Mouse (Mus musculus) cerebellum, postnatal 10 days (tissue): ENCODE measurements around the gene Mapkapk5.
"Not testable (repeated sequence)": the region's sequence is repeated elsewhere in the genome, so short reads cannot be mapped to it uniquely, and the experiment has no call there.

Experiments
- DNase-seq, 2 experiments: peaks; one replicate each; pipeline ENCODE4 v3.0.0; 2021; ENCODE audit warnings: mixed read lengths in 2 of 2

Gene Mapkapk5

GRCm38 (mm10) chr5:121562436-121562835 is 16.7 kb upstream of the Mapkapk5 start:
- no peak for DNase-seq

- peak; percentile 28 to 34 for DNase-seq
Observed at GRCm38 (mm10) chr5:121549196-121549595, 3.5 kb upstream of the Mapkapk5 start.

GRCm38 (mm10) chr5:121547084-121547483 is 1.4 kb upstream of the Mapkapk5 start:
- no peak for DNase-seq

- peak; percentile 68 to 70 for DNase-seq
Observed at GRCm38 (mm10) chr5:121546530-121546895, 808 bp upstream of the Mapkapk5 start.

GRCm38 (mm10) chr5:121544910-121545792 is 554 bp downstream of the Mapkapk5 start, which contains the start of the genes Adam1a and Gm42878:
TSS of gene Adam1a (minus strand) at chr5:121545482.
TSS of gene Gm42878 (minus strand) at chr5:121545482.
- DNase-seq: no peak

- no peak for DNase-seq
Observed at GRCm38 (mm10) chr5:121543370-121543769, 2.3 kb downstream of the Mapkapk5 start.

- DNase-seq: no peak
Observed at GRCm38 (mm10) chr5:121541235-121541634, 4.5 kb downstream of the Mapkapk5 start.

- DNase-seq: no peak
Observed at GRCm38 (mm10) chr5:121540066-121540465, 5.6 kb downstream of the Mapkapk5 start.

- no peak for DNase-seq
Observed at GRCm38 (mm10) chr5:121537588-121537987, 8.1 kb downstream of the Mapkapk5 start.

- DNase-seq: no peak
Observed at GRCm38 (mm10) chr5:121536921-121537555, 8.7 kb downstream of the Mapkapk5 start.

GRCm38 (mm10) chr5:121535116-121535515 is 10.6 kb downstream of the Mapkapk5 start:
- DNase-seq: no peak

GRCm38 (mm10) chr5:121534521-121534920 is 11.2 kb downstream of the Mapkapk5 start:
- peak; percentile 35 to 66 for DNase-seq

GRCm38 (mm10) chr5:121526961-121527360 is 18.7 kb downstream of the Mapkapk5 start:
- DNase-seq: no peak

GRCm38 (mm10) chr5:121526526-121526925 is 19.2 kb downstream of the Mapkapk5 start:
- no peak for DNase-seq

GRCm38 (mm10) chr5:121525774-121526450 is 19.8 kb downstream of the Mapkapk5 start:
- DNase-seq: no peak

- not testable (repeated sequence) for DNase-seq
Observed at GRCm38 (mm10) chr5:121519758-121520157, 25.9 kb downstream of the Mapkapk5 start.

GRCm38 (mm10) chr5:121518983-121519382 is 26.7 kb downstream of the Mapkapk5 start:
- DNase-seq: no peak

GRCm38 (mm10) chr5:121510009-121510408 is 35.7 kb downstream of the Mapkapk5 start:
- no peak for DNase-seq

GRCm38 (mm10) chr5:121506846-121507245 is 38.9 kb downstream of the Mapkapk5 start:
- DNase-seq: no peak

- DNase-seq: no peak
Observed at GRCm38 (mm10) chr5:121503231-121503630, 42.5 kb downstream of the Mapkapk5 start, which contains the start of gene Adam1b. TSS of gene Adam1b (minus strand) at chr5:121503435.

GRCm38 (mm10) chr5:121501424-121501996 is 44.2 kb downstream of the Mapkapk5 start:
- not testable (repeated sequence) for DNase-seq

GRCm38 (mm10) chr5:121500719-121501118 is 45.0 kb downstream of the Mapkapk5 start:
- DNase-seq: no peak

GRCm38 (mm10) chr5:121493305-121493704 is 52.4 kb downstream of the Mapkapk5 start:
- DNase-seq: no peak
